Mouse (Mus musculus) MEL (cell line): ENCODE measurements around the gene Ccdc116. TPM values are rescaled to one million over a fixed set of nuclear protein-coding genes. Genes with fewer than 3 reads are reported as not detected.

Experiments
- DNase-seq: peaks from one replicate; pipeline ENCODE4 v3.0.0; 2011; ENCODE audit warnings: low read depth, low spot score
- H3K27ac ChIP-seq: 2 replicates; pipeline ENCODE4 v1.5.1; 2012; ENCODE audit warnings: low read depth, mild to moderate bottlenecking, control low read depth, low read length, moderate library complexity; ENCODE audit not compliant: control insufficient read depth
- H3K27me3 ChIP-seq, 2 experiments: fragments of 150-350 bp in 1 of 2; sonication (generic) in 1 of 2; 2 replicates each; pipeline ENCODE4 v1.6.1; 2012; ENCODE audit warnings: low read length in 2 of 2, mild to moderate bottlenecking in 2 of 2, improper control_type of control experiment in 1 of 2, moderate library complexity in 1 of 2; ENCODE audit not compliant: insufficient read depth in 2 of 2, control insufficient read depth in 1 of 2
- H3K36me3 ChIP-seq, 2 experiments: 2 replicates each; pipeline ENCODE4 v1.6.1; 2012 to 2014; ENCODE audit warnings: low read length in 2 of 2, improper control_type of control experiment in 1 of 2, inconsistent platforms in 1 of 2, mild to moderate bottlenecking in 1 of 2; ENCODE audit not compliant: insufficient read depth in 2 of 2, control insufficient read depth in 1 of 2
- H3K4me1 ChIP-seq, 2 experiments: fragments of 150-350 bp in 1 of 2; sonication (generic) in 1 of 2; 2 replicates each; pipeline ENCODE4 v1.6.1; 2012; ENCODE audit warnings: low read length in 2 of 2, improper control_type of control experiment in 1 of 2, mild to moderate bottlenecking in 1 of 2; ENCODE audit not compliant: insufficient read depth in 2 of 2, control insufficient read depth in 1 of 2
- H3K4me3 ChIP-seq, 2 experiments: fragments of 150-350 bp in 1 of 2; sonication (generic) in 1 of 2; 2 replicates each; pipeline ENCODE4 v1.5.1; 2012; ENCODE audit warnings: low read depth in 2 of 2, low read length in 2 of 2, mild to moderate bottlenecking in 2 of 2, moderate library complexity in 2 of 2, control low read depth in 1 of 2, improper control_type of control experiment in 1 of 2; ENCODE audit not compliant: control insufficient read depth in 1 of 2, insufficient read depth in 1 of 2
- H3K79me2 ChIP-seq: 2 replicates; pipeline ENCODE4 v1.6.1; 2012; ENCODE audit warnings: mild to moderate bottlenecking, low read length, moderate library complexity; ENCODE audit not compliant: control insufficient read depth, poor library complexity, insufficient read depth
- H3K9ac ChIP-seq: 2 replicates; pipeline ENCODE4 v1.6.1; 2012; ENCODE audit warnings: low read depth, mild to moderate bottlenecking, control low read depth, low read length, moderate library complexity; ENCODE audit not compliant: control insufficient read depth, poor library complexity, severe bottlenecking
- H3K9me3 ChIP-seq: fragments of 150-350 bp; sonication (generic); replicated peaks from 2 replicates; pipeline ENCODE4 v1.6.1; 2012; ENCODE audit warnings: mild to moderate bottlenecking, low read length, improper control_type of control experiment, moderate library complexity; ENCODE audit not compliant: insufficient read depth
- CTCF ChIP-seq, 3 experiments: IDR thresholded peaks in 2 of 3; conservative IDR thresholded peaks in 1 of 3; 2 replicates each; pipeline ENCODE4 v1.5.1; 2011 to 2012; ENCODE audit warnings: low read length in 3 of 3, low read depth in 2 of 3, mild to moderate bottlenecking in 2 of 3, improper control_type of control experiment in 1 of 3, inconsistent platforms in 1 of 3, mixed read lengths in 1 of 3, moderate library complexity in 1 of 3; ENCODE audit not compliant: control insufficient read depth in 1 of 3, insufficient read depth in 1 of 3, poor library complexity in 1 of 3, severe bottlenecking in 1 of 3
- E2F4 ChIP-seq: IDR thresholded peaks from 2 replicates; pipeline ENCODE4 v1.6.1; 2011; ENCODE audit warnings: low read depth, low read length, improper control_type of control experiment, borderline replicate concordance
- ELF1 ChIP-seq: IDR thresholded peaks from 2 replicates; pipeline ENCODE4 v1.6.1; 2014; ENCODE audit warnings: low read depth, mild to moderate bottlenecking, inconsistent platforms, low read length, improper control_type of control experiment, moderate library complexity
- ETS1 ChIP-seq: IDR thresholded peaks from 2 replicates; pipeline ENCODE4 v1.6.1; 2012; ENCODE audit warnings: low read depth, mild to moderate bottlenecking, inconsistent platforms, low read length, improper control_type of control experiment, moderate library complexity
- HCFC1 ChIP-seq: IDR thresholded peaks from 2 replicates; pipeline ENCODE4 v1.6.1; 2012; ENCODE audit warnings: low read depth, mild to moderate bottlenecking, inconsistent platforms, low read length, improper control_type of control experiment, moderate library complexity
- KAT2A ChIP-seq: conservative IDR thresholded peaks from 2 replicates; pipeline ENCODE4 v1.6.1; 2012; ENCODE audit warnings: low read depth, low read length, improper control_type of control experiment, inconsistent platforms
- MAZ ChIP-seq: IDR thresholded peaks from 2 replicates; pipeline ENCODE4 v1.6.1; 2012; ENCODE audit warnings: low read depth, mild to moderate bottlenecking, inconsistent platforms, low read length, improper control_type of control experiment
- MEF2A ChIP-seq: IDR thresholded peaks from 2 replicates; pipeline ENCODE4 v1.6.1; 2014; ENCODE audit warnings: low read depth, mild to moderate bottlenecking, inconsistent platforms, low read length, improper control_type of control experiment; ENCODE audit not compliant: poor library complexity, insufficient replicate concordance, severe bottlenecking; ENCODE audit errors: extremely low read depth
- NELFE ChIP-seq: IDR thresholded peaks from 2 replicates; pipeline ENCODE4 v1.6.1; 2011; ENCODE audit warnings: low read depth, low read length, improper control_type of control experiment
- POLR2A ChIP-seq, 2 experiments: IDR thresholded peaks; 2 replicates each; pipeline ENCODE4 v1.6.1; 2011 to 2012; ENCODE audit warnings: low read length in 2 of 2, mild to moderate bottlenecking in 2 of 2, control low read depth in 1 of 2, improper control_type of control experiment in 1 of 2, low read depth in 1 of 2, moderate library complexity in 1 of 2; ENCODE audit not compliant: control insufficient read depth in 1 of 2, insufficient read depth in 1 of 2, poor library complexity in 1 of 2
- POLR2AphosphoS5 ChIP-seq: IDR thresholded peaks from 2 replicates; pipeline ENCODE4 v1.6.1; 2012; ENCODE audit warnings: low read depth, borderline replicate concordance, mild to moderate bottlenecking, inconsistent platforms, low read length, moderate library complexity, mixed read lengths
- RCOR1 ChIP-seq: IDR thresholded peaks from 2 replicates; pipeline ENCODE4 v1.6.1; 2012; ENCODE audit warnings: low read depth, mild to moderate bottlenecking, inconsistent platforms, low read length, improper control_type of control experiment
- SIN3A ChIP-seq: IDR thresholded peaks from 2 replicates; pipeline ENCODE4 v1.6.1; 2012; ENCODE audit warnings: low read length, improper control_type of control experiment, inconsistent platforms
- TAL1 ChIP-seq: IDR thresholded peaks from 2 replicates; pipeline ENCODE4 v1.6.1; 2012; ENCODE audit warnings: mild to moderate bottlenecking, inconsistent platforms, low read length, moderate library complexity, mixed read lengths
- UBTF ChIP-seq: IDR thresholded peaks from 2 replicates; pipeline ENCODE4 v1.6.1; 2012; ENCODE audit warnings: low read depth, mild to moderate bottlenecking, inconsistent platforms, low read length, improper control_type of control experiment, moderate library complexity, borderline replicate concordance; ENCODE audit not compliant: insufficient read depth
- USF1 ChIP-seq: IDR thresholded peaks from 2 replicates; pipeline ENCODE4 v1.6.1; 2014; ENCODE audit warnings: low read depth, mild to moderate bottlenecking, inconsistent platforms, low read length, improper control_type of control experiment, moderate library complexity
- USF2 ChIP-seq, 2 experiments: IDR thresholded peaks; 2 replicates each; pipeline ENCODE4 v1.6.1; 2011 to 2012; ENCODE audit warnings: improper control_type of control experiment in 2 of 2, low read length in 2 of 2, borderline replicate concordance in 1 of 2, inconsistent platforms in 1 of 2, low read depth in 1 of 2, mild to moderate bottlenecking in 1 of 2; ENCODE audit not compliant: insufficient read depth in 1 of 2
- ZC3H11A ChIP-seq: IDR thresholded peaks from 2 replicates; pipeline ENCODE4 v1.6.1; 2012; ENCODE audit warnings: low read depth, mild to moderate bottlenecking, inconsistent platforms, low read length, improper control_type of control experiment
- ZNF384 ChIP-seq: IDR thresholded peaks from 2 replicates; pipeline ENCODE4 v1.6.1; 2012; ENCODE audit warnings: low read depth, mild to moderate bottlenecking, inconsistent platforms, low read length, improper control_type of control experiment
- polyA plus RNA-seq, 2 experiments: library from polyadenylated mRNA; stranded (reverse) in 1 of 2; unstranded in 1 of 2; fragments of >175 nt in 1 of 2; fragments of >200 nt in 1 of 2; gene quantifications; 2 replicates each; pipeline versions ENCODE4 v1.2.1 to v1.2.4; 2012; ENCODE audit warnings: low replicate concordance in 2 of 2, low read depth in 1 of 2; ENCODE audit not compliant: insufficient read length in 2 of 2, insufficient read depth in 1 of 2, missing spikeins in 1 of 2
- total RNA-seq: library from RNA; depleted of rRNA; stranded (reverse); fragments of 300-350 nt; gene quantifications from 2 replicates; pipeline ENCODE4 v1.2.3, GENCODE M21; 2012

Ccdc116 gene
- total and polyA plus RNA-seq, 3 experiments: 4.9 to 7.9 TPM; not detected in 1

DNA sequence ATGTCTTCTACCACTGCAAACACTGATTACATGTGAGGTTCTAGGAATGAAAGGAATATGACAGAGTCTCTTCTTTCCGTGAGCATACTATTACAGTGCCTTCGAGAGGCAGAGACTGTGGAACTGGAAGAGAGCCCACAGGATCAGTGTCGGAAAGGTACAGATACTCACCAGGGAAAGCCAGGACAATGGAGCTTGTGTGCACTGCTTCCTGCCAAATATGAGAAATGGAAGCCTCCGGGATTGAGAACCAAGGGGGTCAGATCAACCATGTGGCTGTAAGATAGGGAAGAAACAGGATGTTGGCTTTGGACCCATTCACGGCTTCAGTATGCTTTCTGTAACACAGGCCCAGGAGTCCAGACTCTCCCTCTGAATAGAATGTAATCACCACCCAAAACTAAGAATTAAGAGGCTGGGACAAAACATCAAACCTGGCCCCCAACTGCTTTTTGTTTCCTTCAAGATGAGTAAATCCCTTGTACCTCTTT is 29.7 kb downstream of the Ccdc116 start:
- Histone ChIP-seq H3K4me1 (no peaks in the 10 kb centered on the region), H3K4me3 (no peak overlapping the region), H3K27me3 (no peaks in the 10 kb centered on the region), H3K27ac (no peak overlapping the region), H3K9me3 (no peaks in the 10 kb centered on the region), H3K36me3 (0 out of 4 replicates have a peak, but pooled peaks cover 0 to 1% of the 10 kb centered on the region in 2 experiments), H3K79me2 (no peaks in the 10 kb centered on the region), H3K9ac (no peak overlapping the region)
- no peak for TF ChIP-seq E2F4
- TF ChIP-seq USF1: no peak
- no peak for TF ChIP-seq UBTF
- TF ChIP-seq POLR2A (IDR thresholded peaks at IDR 0.05; ENCODE audit: control insufficient read depth in 1 of 2, insufficient read depth in 1 of 2, low read depth in 1 of 2, low read length in 2 of 2, poor library complexity in 1 of 2): no peak
- TF ChIP-seq CTCF (IDR thresholded peaks at IDR 0.05 in 2 of 3, conservative IDR thresholded peaks at IDR 0.05 in 1 of 3; ENCODE audit: control insufficient read depth in 1 of 3, insufficient read depth in 1 of 3, low read depth in 2 of 3, low read length in 3 of 3, poor library complexity in 1 of 3, severe bottlenecking in 1 of 3): no peak
- no peak for TF ChIP-seq MEF2A
- TF ChIP-seq TAL1: no peak
- no peak for TF ChIP-seq ZNF384
- TF ChIP-seq MAZ: no peak
- TF ChIP-seq KAT2A: no peak
- no peak for TF ChIP-seq POLR2AphosphoS5
- TF ChIP-seq RCOR1: no peak
- TF ChIP-seq ZC3H11A: no peak
- TF ChIP-seq ETS1: no peak
- TF ChIP-seq NELFE: no peak
- TF ChIP-seq USF2 (IDR thresholded peaks at IDR 0.05; ENCODE audit: borderline replicate concordance in 1 of 2, insufficient read depth in 1 of 2, low read depth in 1 of 2, low read length in 2 of 2): no peak
- TF ChIP-seq SIN3A: no peak
- TF ChIP-seq ELF1: no peak
- TF ChIP-seq HCFC1: no peak
- no peak for DNase-seq
